Mouse (Mus musculus) spleen, postnatal 14 days (tissue): ENCODE measurements around the gene Ror2.

Source experiments
- DNase-seq, 2 experiments: peaks; one replicate each; pipeline ENCODE4 v3.0.0; 2021 to 2022; ENCODE audit warnings: low spot score in 2 of 2

Gene Ror2

GRCm38 (mm10) chr13:53233826-53234786 lies 51.8 kb downstream of the Ror2 start:
- DNase-seq, result no peak

GRCm38 (mm10) chr13:53233381-53233780 lies 52.5 kb downstream of the Ror2 start:
- DNase-seq, result no peak

GRCm38 (mm10) chr13:53232419-53232818 lies 53.5 kb downstream of the Ror2 start:
- no peak for DNase-seq

- DNase-seq, result no peak
These were observed 55.3 kb downstream of the Ror2 start for GRCm38 (mm10) chr13:53230446-53231161.

- no peak for DNase-seq
These were observed 58.9 kb downstream of the Ror2 start for GRCm38 (mm10) chr13:53227019-53227418.

- no peak for DNase-seq
These were observed 59.5 kb downstream of the Ror2 start for GRCm38 (mm10) chr13:53226461-53226860.

- DNase-seq, result no peak
These were observed 60.0 kb downstream of the Ror2 start for GRCm38 (mm10) chr13:53225925-53226324.

- no peak for DNase-seq
These were observed 64.7 kb downstream of the Ror2 start for GRCm38 (mm10) chr13:53221176-53221575.

GRCm38 (mm10) chr13:53219889-53220288 lies 66.0 kb downstream of the Ror2 start:
- DNase-seq, result no peak

GRCm38 (mm10) chr13:53219391-53219790 lies 66.5 kb downstream of the Ror2 start:
- no peak for DNase-seq

GRCm38 (mm10) chr13:53217396-53217975 lies 68.4 kb downstream of the Ror2 start:
- DNase-seq, result no peak

GRCm38 (mm10) chr13:53211971-53212733 lies 73.8 kb downstream of the Ror2 start:
- DNase-seq, result no peak

- DNase-seq, result no peak
These were observed 77.4 kb downstream of the Ror2 start for GRCm38 (mm10) chr13:53208556-53208955.

- DNase-seq, result no peak
These were observed 80.6 kb downstream of the Ror2 start for GRCm38 (mm10) chr13:53205128-53205911.

GRCm38 (mm10) chr13:53202439-53202830 lies 83.5 kb downstream of the Ror2 start:
- no peak for DNase-seq

- DNase-seq, result no peak
These were observed 84.1 kb downstream of the Ror2 start for GRCm38 (mm10) chr13:53201628-53202438.

GRCm38 (mm10) chr13:53200121-53200520 lies 85.8 kb downstream of the Ror2 start:
- DNase-seq, result no peak

GRCm38 (mm10) chr13:53199262-53199661 lies 86.7 kb downstream of the Ror2 start:
- no peak for DNase-seq

GRCm38 (mm10) chr13:53196690-53197089 lies 89.2 kb downstream of the Ror2 start:
- no peak for DNase-seq
